Mouse (Mus musculus) cerebellum, postnatal 36 days (tissue): ENCODE data around the gene Unc79.

Source experiments
- DNase-seq, 2 experiments: peaks; one replicate each; pipeline ENCODE4 v3.0.0; 2021 to 2022; ENCODE audit warnings: mixed read lengths in 2 of 2

Unc79 gene

DNA sequence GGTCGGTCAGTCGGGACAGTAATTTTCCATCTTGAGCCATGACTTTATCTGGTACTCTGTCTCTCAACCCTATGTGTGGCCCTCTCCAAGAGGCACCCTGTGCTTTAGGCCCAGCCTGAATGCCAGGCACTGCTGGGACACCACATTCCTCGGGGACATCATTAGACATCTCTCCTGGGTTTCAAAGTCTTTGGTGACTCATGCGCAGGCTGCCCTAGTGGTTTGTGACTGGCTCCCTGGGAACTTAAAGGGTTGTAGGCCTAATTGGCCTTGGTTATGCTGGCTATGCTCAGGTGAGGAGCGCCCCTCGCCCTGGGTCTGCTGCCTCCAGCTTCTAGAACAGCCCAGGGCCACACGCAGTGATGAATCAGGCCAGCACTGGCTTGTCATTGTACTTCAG, 260.9 kb downstream of the Unc79 start:
- DNase-seq, result no peak

DNA sequence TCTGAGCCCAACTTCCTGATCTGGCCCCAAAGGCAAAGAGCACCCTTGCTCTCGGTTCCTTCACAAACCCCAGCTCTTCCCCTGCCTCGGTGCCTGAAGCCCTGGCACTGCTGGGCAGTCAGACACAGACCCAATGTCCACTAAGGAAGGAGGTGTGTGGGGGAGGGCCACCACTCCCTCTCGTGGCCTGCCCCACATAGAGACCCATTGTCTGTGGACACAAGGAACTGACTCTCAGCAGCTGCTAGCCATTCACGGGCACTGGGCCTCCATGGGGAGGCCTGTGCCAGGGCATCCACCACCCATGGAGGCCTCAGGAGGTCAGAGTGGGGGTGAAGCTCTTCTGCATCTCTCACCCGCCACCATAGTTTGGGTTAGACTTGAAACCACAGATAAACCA, 262.4 kb downstream of the Unc79 start:
- no peak for DNase-seq

DNA sequence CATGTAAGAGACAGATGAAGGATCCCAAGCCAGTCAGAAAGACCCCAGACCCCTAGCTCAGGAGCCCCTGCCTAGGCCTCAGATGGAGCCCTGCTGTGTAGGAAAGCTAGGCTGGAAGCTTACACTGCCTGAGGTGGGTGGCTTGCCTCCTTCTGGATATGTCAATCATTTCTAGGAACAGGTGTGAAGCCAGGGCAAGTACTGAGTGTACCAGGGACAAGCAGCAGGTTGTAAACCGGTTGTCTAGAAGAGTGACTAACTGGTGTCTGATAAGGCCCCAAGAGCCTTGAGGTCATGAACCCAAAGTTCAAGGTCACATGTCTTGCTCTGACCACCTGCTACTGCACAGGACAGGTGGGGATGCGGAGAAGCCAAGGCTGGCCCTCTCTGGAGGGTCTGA, 264.9 kb downstream of the Unc79 start:
- DNase-seq, result no peak

DNA sequence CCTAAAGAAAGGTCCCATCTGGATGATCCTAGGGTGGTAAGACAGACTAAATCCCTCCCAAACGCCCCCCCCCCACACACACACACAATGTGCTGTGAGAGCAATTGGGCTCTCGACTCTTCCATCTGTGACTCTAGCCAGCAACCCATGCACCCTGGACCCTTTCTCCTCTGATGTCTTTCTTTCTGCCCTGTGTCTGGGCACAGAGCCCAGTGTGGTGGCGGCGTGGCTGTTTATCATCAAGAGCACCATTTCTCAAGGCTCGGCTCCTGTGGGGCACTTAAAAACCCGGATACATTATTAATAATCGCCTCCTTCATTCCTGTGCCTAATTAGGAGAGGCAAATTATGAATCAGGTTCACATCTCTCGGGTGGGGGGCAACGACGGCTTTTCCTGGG, 265.6 kb downstream of the Unc79 start:
- no peak for DNase-seq

DNA sequence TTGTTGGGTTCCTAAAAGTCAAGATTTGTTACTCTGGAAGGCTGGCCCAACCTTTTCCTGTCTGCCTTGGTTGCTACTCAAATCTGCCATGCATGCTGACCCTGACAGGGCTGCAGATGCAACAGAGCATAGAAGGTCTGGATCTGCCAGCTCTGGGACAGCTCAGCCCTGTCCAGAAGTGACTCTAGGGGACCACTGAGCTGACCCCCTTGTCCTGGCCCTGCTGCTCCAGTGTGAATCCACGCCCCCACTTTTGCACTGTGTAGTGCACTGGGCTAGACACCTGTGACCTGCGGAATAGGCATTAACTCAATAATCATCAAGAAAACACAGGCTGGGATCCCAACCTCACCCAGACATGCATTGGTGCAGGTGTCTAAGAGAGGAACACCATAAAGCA, 266.1 kb downstream of the Unc79 start:
- no peak for DNase-seq

DNA sequence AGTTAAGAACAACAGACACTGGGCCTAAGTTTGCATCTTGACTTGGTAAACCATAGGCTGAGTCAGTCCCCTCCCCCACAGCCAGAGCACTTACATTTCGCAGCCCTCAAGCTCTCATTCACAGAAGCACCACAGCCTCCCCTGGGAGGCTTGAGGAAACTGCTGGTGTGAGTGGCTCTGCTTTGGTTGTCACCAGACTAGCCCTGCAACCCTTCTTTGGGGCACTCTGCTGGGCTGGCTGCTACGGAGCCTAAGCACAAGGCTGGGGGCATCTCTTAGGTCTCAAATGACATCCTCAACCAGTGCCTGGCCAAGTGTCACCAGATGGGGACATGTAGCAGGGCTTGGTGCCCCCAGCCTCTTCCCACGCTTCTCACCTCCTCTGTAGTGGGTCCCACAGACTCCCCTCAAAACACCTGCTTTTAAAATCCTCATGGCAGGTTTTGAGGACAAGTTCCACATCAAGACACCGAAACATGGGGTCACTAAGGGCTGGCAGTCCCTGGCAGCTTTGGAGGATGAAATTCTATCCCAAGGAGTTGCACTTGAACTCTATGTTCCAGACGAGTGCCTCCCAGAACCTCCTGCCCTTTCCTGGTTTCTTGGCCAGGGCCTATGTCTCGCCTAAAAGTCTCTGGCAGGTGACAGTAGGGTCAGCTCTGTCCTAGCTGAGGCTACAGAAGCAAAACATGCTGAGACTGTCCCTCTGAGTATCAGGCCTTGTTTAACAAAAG, 267.4 kb downstream of the Unc79 start:
- no peak for DNase-seq

DNA sequence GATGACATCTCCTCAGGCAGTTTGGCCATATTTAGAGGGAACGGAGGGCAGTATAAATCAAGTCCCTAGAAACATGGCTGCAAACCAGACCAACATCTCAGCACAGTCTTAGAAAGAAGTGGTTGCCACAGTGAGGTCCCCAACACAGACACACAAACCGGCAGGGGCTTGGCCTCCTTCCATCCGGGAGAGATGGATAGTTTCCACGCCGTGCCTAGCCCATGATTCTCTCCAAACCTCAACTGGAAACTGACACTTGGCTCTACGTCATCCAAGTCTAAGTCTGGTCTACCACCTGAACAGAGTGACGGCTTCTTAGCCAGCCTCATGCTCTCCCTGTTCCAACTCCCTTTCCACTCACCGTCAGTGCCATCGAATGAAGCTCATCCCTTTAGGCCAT, 275.0 kb downstream of the Unc79 start:
- no peak for DNase-seq

DNA sequence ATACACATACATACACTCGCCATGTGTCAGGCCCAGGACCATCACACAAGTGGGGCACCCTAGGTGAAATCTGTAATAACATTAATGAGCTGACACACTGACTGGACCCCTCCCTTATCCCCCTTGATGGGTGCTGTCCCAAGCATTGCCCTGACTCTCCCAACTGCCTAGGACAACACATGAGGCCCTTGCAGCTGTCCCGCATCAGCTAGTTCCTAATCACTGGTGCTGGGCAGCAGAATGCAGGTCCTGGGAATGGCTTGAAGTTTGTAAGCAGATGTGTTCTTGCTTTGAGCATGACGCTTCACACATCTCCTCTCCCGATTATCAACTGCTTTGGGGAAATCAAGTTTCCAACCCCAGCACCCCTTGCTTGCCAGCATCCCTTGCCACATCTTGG, 277.5 kb downstream of the Unc79 start:
- no peak for DNase-seq

DNA sequence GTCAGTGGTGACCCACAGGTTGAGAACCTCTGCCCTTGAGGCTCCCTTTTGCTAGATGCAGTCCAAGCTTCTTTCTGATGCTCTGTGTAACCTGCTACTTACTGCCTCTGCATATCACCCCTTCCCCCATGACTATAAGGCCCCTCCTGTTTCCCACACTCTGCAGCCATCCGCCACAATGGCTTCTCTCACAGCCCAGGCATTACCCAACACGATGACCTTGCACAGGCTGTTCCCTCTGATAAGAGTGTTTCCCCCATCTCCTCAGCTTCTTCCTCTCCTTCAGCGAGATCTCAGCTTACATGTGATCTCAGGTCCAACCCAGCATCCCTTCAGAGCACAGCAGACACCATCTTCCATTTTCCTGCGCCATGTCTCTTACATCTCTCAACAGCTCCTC, 280.4 kb downstream of the Unc79 start:
- DNase-seq, result no peak
